Mouse (Mus musculus) cerebellum, adult 2 months (tissue): ENCODE data around the gene Akap2.

Experiments
- CTCF ChIP-seq: fragments of 200-500 bp; IDR thresholded peaks from 2 replicates; pipeline ENCODE4 v1.5.1; 2011; ENCODE audit warnings: low read depth, mild to moderate bottlenecking, control low read depth, low read length, moderate library complexity, borderline replicate concordance; ENCODE audit not compliant: insufficient read depth
- POLR2A ChIP-seq: fragments of 200-500 bp; IDR thresholded peaks from 2 replicates; pipeline ENCODE4 v1.6.1; 2011; ENCODE audit warnings: low read length, control low read depth, borderline replicate concordance; ENCODE audit not compliant: insufficient read depth

DNA sequence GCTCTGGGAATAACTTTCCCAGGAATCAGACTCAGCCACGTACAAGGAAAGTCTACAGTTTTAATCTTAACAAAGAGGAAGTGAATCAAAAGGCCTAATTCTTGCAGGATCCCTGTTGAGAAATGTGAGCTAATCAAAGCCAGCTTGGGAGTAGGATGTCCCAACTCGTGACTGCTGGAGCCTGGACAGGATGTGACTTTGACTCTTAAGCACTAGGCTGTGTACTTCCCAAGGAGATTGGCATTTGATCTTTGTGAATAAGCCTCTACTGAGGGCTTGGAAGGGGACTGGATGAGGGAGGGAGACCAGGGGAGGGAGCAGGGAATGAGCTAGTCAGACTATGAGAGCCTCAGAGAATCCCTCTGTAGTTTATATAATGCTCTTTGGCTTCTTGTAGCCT is 148.6 kb downstream of the Akap2 start:
- no peak for TF ChIP-seq CTCF
- TF ChIP-seq POLR2A, result no peak
